Mouse (Mus musculus): ENCODE results near the gene Moxd1. TPM values are rescaled to one million over a fixed set of nuclear protein-coding genes. Genes with fewer than 3 reads are reported as not detected.

Moxd1 gene
- polyA plus RNA-seq, 1 experiment from 2014 or later, result 2.7 TPM

- no peaks in the 10 kb centered on the region for H3K36me3 ChIP-seq (ENCODE audit: control insufficient read depth, insufficient read depth, low read length)
- DNase-seq (no peak), ATAC-seq (ENCODE audit: low FRiP score, low TSS enrichment) (no peak)
- H3K9ac ChIP-seq (replicated peaks; ENCODE audit: low read length), result no peak overlapping the region
- H3K4me1 ChIP-seq (ENCODE audit: control insufficient read depth, insufficient read depth, low read length), result no peaks in the 10 kb centered on the region
- no peak overlapping the region for H3K4me3 ChIP-seq (replicated peaks; ENCODE audit: low read depth, low read length)
- H3K9me3 ChIP-seq (ENCODE audit: control insufficient read depth, low read length), result no peaks in the 10 kb centered on the region
- H3K4me2 ChIP-seq (ENCODE audit: low read length), result no peak overlapping the region
- no peaks in the 10 kb centered on the region for H3K27me3 ChIP-seq (ENCODE audit: control insufficient read depth, insufficient read depth, low read length)
- no peak overlapping the region for H3K27ac ChIP-seq (replicated peaks; ENCODE audit: low read depth, low read length)
Observed at GRCm38 (mm10) chr10:24251631-24252030, 28.3 kb downstream of the Moxd1 start.

- Histone ChIP-seq H3K27ac (replicated peaks; ENCODE audit: low read depth, low read length) (no peak overlapping the region), H3K4me3 (replicated peaks; ENCODE audit: low read depth, low read length) (no peak overlapping the region), H3K36me3 (ENCODE audit: control insufficient read depth, insufficient read depth, low read length) (no peaks in the 10 kb centered on the region), H3K27me3 (ENCODE audit: control insufficient read depth, insufficient read depth, low read length) (no peaks in the 10 kb centered on the region), H3K4me1 (ENCODE audit: control insufficient read depth, insufficient read depth, low read length) (no peaks in the 10 kb centered on the region), H3K4me2 (ENCODE audit: low read length) (no peak overlapping the region), H3K9me3 (ENCODE audit: control insufficient read depth, low read length) (no peaks in the 10 kb centered on the region), H3K9ac (replicated peaks; ENCODE audit: low read length) (no peak overlapping the region)
- 90% methylated on average over 7 of the region's 7 CpGs for WGBS
- no peak for ATAC-seq (ENCODE audit: low FRiP score, low TSS enrichment)
- no peak for DNase-seq
Observed at GRCm38 (mm10) chr10:24258150-24258549, 34.8 kb downstream of the Moxd1 start.

- no peak overlapping the region for H3K9ac ChIP-seq (replicated peaks; ENCODE audit: low read length)
- H3K4me1 ChIP-seq (ENCODE audit: control insufficient read depth, insufficient read depth, low read length), result no peaks in the 10 kb centered on the region
- ATAC-seq (ENCODE audit: low FRiP score, low TSS enrichment) (no peak), DNase-seq (no peak)
- H3K4me3 ChIP-seq (replicated peaks; ENCODE audit: low read depth, low read length), result no peak overlapping the region
- no peaks in the 10 kb centered on the region for H3K27me3 ChIP-seq (ENCODE audit: control insufficient read depth, insufficient read depth, low read length)
- H3K4me2 ChIP-seq (ENCODE audit: low read length), result no peak overlapping the region
- H3K36me3 ChIP-seq (ENCODE audit: control insufficient read depth, insufficient read depth, low read length), result no peaks in the 10 kb centered on the region
- WGBS, result 82% methylated on average over 3 of the region's 3 CpGs
- no peaks in the 10 kb centered on the region for H3K9me3 ChIP-seq (ENCODE audit: control insufficient read depth, low read length)
- H3K27ac ChIP-seq (replicated peaks; ENCODE audit: low read depth, low read length), result no peak overlapping the region
Observed at GRCm38 (mm10) chr10:24258885-24259284, 35.6 kb downstream of the Moxd1 start.

- Histone ChIP-seq H3K4me1 (ENCODE audit: control insufficient read depth, insufficient read depth, low read length) (no peaks in the 10 kb centered on the region), H3K9me3 (ENCODE audit: control insufficient read depth, low read length) (no peaks in the 10 kb centered on the region), H3K27me3 (ENCODE audit: control insufficient read depth, insufficient read depth, low read length) (no peaks in the 10 kb centered on the region), H3K9ac (replicated peaks; ENCODE audit: low read length) (no peak overlapping the region), H3K4me3 (replicated peaks; ENCODE audit: low read depth, low read length) (no peak overlapping the region), H3K36me3 (ENCODE audit: control insufficient read depth, insufficient read depth, low read length) (no peaks in the 10 kb centered on the region), H3K27ac (replicated peaks; ENCODE audit: low read depth, low read length) (no peak overlapping the region), H3K4me2 (ENCODE audit: low read length) (no peak overlapping the region)
- 88% methylated on average over 5 of the region's 5 CpGs for WGBS
- DNase-seq (no peak), ATAC-seq (ENCODE audit: low FRiP score, low TSS enrichment) (no peak)
Observed at GRCm38 (mm10) chr10:24259794-24260590, 36.7 kb downstream of the Moxd1 start.

- Histone ChIP-seq H3K27ac (replicated peaks; ENCODE audit: low read depth, low read length) (no peak overlapping the region), H3K4me1 (ENCODE audit: control insufficient read depth, insufficient read depth, low read length) (no peaks in the 10 kb centered on the region), H3K9ac (replicated peaks; ENCODE audit: low read length) (no peak overlapping the region), H3K36me3 (ENCODE audit: control insufficient read depth, insufficient read depth, low read length) (no peaks in the 10 kb centered on the region), H3K4me2 (ENCODE audit: low read length) (no peak overlapping the region), H3K9me3 (ENCODE audit: control insufficient read depth, low read length) (no peaks in the 10 kb centered on the region), H3K27me3 (ENCODE audit: control insufficient read depth, insufficient read depth, low read length) (no peaks in the 10 kb centered on the region), H3K4me3 (replicated peaks; ENCODE audit: low read depth, low read length) (no peak overlapping the region)
- DNase-seq (no peak), ATAC-seq (ENCODE audit: low FRiP score, low TSS enrichment) (no peak)
- WGBS, result 82% methylated on average over 2 of the region's 2 CpGs
Observed at GRCm38 (mm10) chr10:24267520-24267919, 44.2 kb downstream of the Moxd1 start.

- Histone ChIP-seq H3K27me3 (ENCODE audit: control insufficient read depth, insufficient read depth, low read length) (no peaks in the 10 kb centered on the region), H3K4me2 (ENCODE audit: low read length) (no peak overlapping the region), H3K9me3 (ENCODE audit: control insufficient read depth, low read length) (no peaks in the 10 kb centered on the region), H3K27ac (replicated peaks; ENCODE audit: low read depth, low read length) (no peak overlapping the region), H3K36me3 (ENCODE audit: control insufficient read depth, insufficient read depth, low read length) (no peaks in the 10 kb centered on the region), H3K4me1 (ENCODE audit: control insufficient read depth, insufficient read depth, low read length) (no peaks in the 10 kb centered on the region), H3K4me3 (replicated peaks; ENCODE audit: low read depth, low read length) (no peak overlapping the region), H3K9ac (replicated peaks; ENCODE audit: low read length) (no peak overlapping the region)
- DNase-seq, result no peak
- ATAC-seq (ENCODE audit: low FRiP score, low TSS enrichment), result no peak
- WGBS, result 79% methylated on average over 6 of the region's 6 CpGs
Observed at GRCm38 (mm10) chr10:24271077-24271637, 47.8 kb downstream of the Moxd1 start.

- 86% methylated on average over 7 of the region's 7 CpGs for WGBS
- H3K4me3 ChIP-seq (replicated peaks; ENCODE audit: low read depth, low read length), result no peak overlapping the region
- H3K9me3 ChIP-seq (ENCODE audit: control insufficient read depth, low read length), result no peaks in the 10 kb centered on the region
- no peak overlapping the region for H3K27ac ChIP-seq (replicated peaks; ENCODE audit: low read depth, low read length)
- H3K27me3 ChIP-seq (ENCODE audit: control insufficient read depth, insufficient read depth, low read length), result no peaks in the 10 kb centered on the region
- no peaks in the 10 kb centered on the region for H3K4me1 ChIP-seq (ENCODE audit: control insufficient read depth, insufficient read depth, low read length)
- H3K4me2 ChIP-seq (ENCODE audit: low read length), result no peak overlapping the region
- DNase-seq (no peak), ATAC-seq (ENCODE audit: low FRiP score, low TSS enrichment) (no peak)
- no peaks in the 10 kb centered on the region for H3K36me3 ChIP-seq (ENCODE audit: control insufficient read depth, insufficient read depth, low read length)
- H3K9ac ChIP-seq (replicated peaks; ENCODE audit: low read length), result no peak overlapping the region
Observed at GRCm38 (mm10) chr10:24276211-24276610, 52.9 kb downstream of the Moxd1 start.

GRCm38 (mm10) chr10:24282650-24283049 is 59.3 kb downstream of the Moxd1 start:
- WGBS, result 75% methylated on average over 5 of the region's 5 CpGs
- no peak overlapping the region for H3K27ac ChIP-seq (replicated peaks; ENCODE audit: low read depth, low read length)
- no peaks in the 10 kb centered on the region for H3K4me1 ChIP-seq (ENCODE audit: control insufficient read depth, insufficient read depth, low read length)
- H3K4me3 ChIP-seq (replicated peaks; ENCODE audit: low read depth, low read length), result no peak overlapping the region
- H3K9ac ChIP-seq (replicated peaks; ENCODE audit: low read length), result no peak overlapping the region
- no peak for DNase-seq
- no peaks in the 10 kb centered on the region for H3K9me3 ChIP-seq (ENCODE audit: control insufficient read depth, low read length)
- no peak overlapping the region for H3K4me2 ChIP-seq (ENCODE audit: low read length)
- ATAC-seq (ENCODE audit: low FRiP score, low TSS enrichment), result no peak
- no peaks in the 10 kb centered on the region for H3K36me3 ChIP-seq (ENCODE audit: control insufficient read depth, insufficient read depth, low read length)
- H3K27me3 ChIP-seq (ENCODE audit: control insufficient read depth, insufficient read depth, low read length), result no peaks in the 10 kb centered on the region

- no peak for DNase-seq
- no peaks in the 10 kb centered on the region for H3K4me1 ChIP-seq (ENCODE audit: control insufficient read depth, insufficient read depth, low read length)
- WGBS, result 90% methylated on average over 8 of the region's 8 CpGs
- no peaks in the 10 kb centered on the region for H3K36me3 ChIP-seq (ENCODE audit: control insufficient read depth, insufficient read depth, low read length)
- H3K9me3 ChIP-seq (ENCODE audit: control insufficient read depth, low read length), result no peaks in the 10 kb centered on the region
- no peak overlapping the region for H3K9ac ChIP-seq (replicated peaks; ENCODE audit: low read length)
- no peak overlapping the region for H3K4me3 ChIP-seq (replicated peaks; ENCODE audit: low read depth, low read length)
- H3K4me2 ChIP-seq (ENCODE audit: low read length), result no peak overlapping the region
- no peak for ATAC-seq (ENCODE audit: low FRiP score, low TSS enrichment)
- H3K27me3 ChIP-seq (ENCODE audit: control insufficient read depth, insufficient read depth, low read length), result no peaks in the 10 kb centered on the region
- no peak overlapping the region for H3K27ac ChIP-seq (replicated peaks; ENCODE audit: low read depth, low read length)
Observed at GRCm38 (mm10) chr10:24291611-24292010, 68.3 kb downstream of the Moxd1 start.
